Mouse (Mus musculus) intestine, postnatal 0 days (tissue): Measurements from ENCODE around the gene Mapk10. TPM values are rescaled to one million over a fixed set of nuclear protein-coding genes. Genes with fewer than 3 reads are reported as not detected.

ENCODE experiments used
- ATAC-seq: fragments of 200-750 bp; cut with Nextera tagmentation; 2 replicates; pipeline ENCODE4 v1.8.0; 2017; ENCODE audit warnings: mild to moderate bottlenecking, moderate TSS enrichment, moderate library complexity
- H3K27ac ChIP-seq: fragments of 300-500 bp; sonication (generic); 2 replicates; pipeline ENCODE4 v1.5.1; 2014; ENCODE audit warnings: mild to moderate bottlenecking, low read depth, low read length, moderate library complexity
- H3K27me3 ChIP-seq: fragments of 300-500 bp; sonication (generic); replicated peaks from 2 replicates; pipeline ENCODE4 v1.6.1; 2014; ENCODE audit warnings: low read length, mixed read lengths; ENCODE audit not compliant: control insufficient read depth, insufficient read depth
- H3K36me3 ChIP-seq: fragments of 300-500 bp; sonication (generic); 2 replicates; pipeline ENCODE4 v1.6.1; 2014; ENCODE audit warnings: mild to moderate bottlenecking, moderate library complexity; ENCODE audit not compliant: control insufficient read depth, insufficient read depth
- H3K4me1 ChIP-seq: fragments of 300-500 bp; sonication (generic); replicated peaks from 2 replicates; pipeline ENCODE4 v1.6.1; 2014; ENCODE audit warnings: antibody characterized with exemption, low read length, mixed read lengths; ENCODE audit not compliant: control insufficient read depth, insufficient read depth
- H3K4me2 ChIP-seq: fragments of 300-500 bp; sonication (generic); replicated peaks from 2 replicates; pipeline ENCODE4 v1.6.1; 2014; ENCODE audit warnings: low read depth, mild to moderate bottlenecking, moderate library complexity
- H3K4me3 ChIP-seq: fragments of 300-500 bp; sonication (generic); 2 replicates; pipeline ENCODE4 v1.5.1; 2014; ENCODE audit warnings: low read depth, low read length
- H3K9ac ChIP-seq: fragments of 300-500 bp; sonication (generic); 2 replicates; pipeline ENCODE4 v1.6.1; 2014; ENCODE audit warnings: mild to moderate bottlenecking, low read depth, low read length
- H3K9me3 ChIP-seq: fragments of 300-500 bp; sonication (generic); 2 replicates; pipeline ENCODE4 v1.6.1; 2016; ENCODE audit warnings: mixed run types; ENCODE audit not compliant: control insufficient read depth
- CTCF ChIP-seq: sonication (generic); IDR thresholded peaks from 2 replicates; pipeline ENCODE4 v1.5.1; 2016; ENCODE audit warnings: low read depth, mild to moderate bottlenecking, control low read depth, antibody characterized with exemption, moderate library complexity
- WGBS: fragments of 180-500 bp; shearing (Covaris S2); extraction: QIAGEN DNeasy Blood & Tissue Kit; methylation state at CpG from one replicate; pipeline ENCODE4 v1.1.7; 2014; 5-methylcytosine and 5-hydroxymethylcytosine counted together
- polyA plus RNA-seq: library from polyadenylated mRNA; unstranded; fragments of >200 nt; fragmentation: Nextera tagmentation; extraction: Ambion mirVana; gene quantifications from 2 replicates; pipeline ENCODE4 v1.2.1, GENCODE M21; 2015

Mapk10 gene
- polyA plus RNA-seq, 1 experiment from 2014 or later = 3.7 TPM

- WGBS = 43% methylated on average over 13 of the region's 13 CpGs
- no peaks in the 10 kb centered on the region for H3K4me1 ChIP-seq
- TF ChIP-seq CTCF = no peak
- H3K9me3 ChIP-seq = no peaks in the 10 kb centered on the region
- H3K27me3 ChIP-seq = no peaks in the 10 kb centered on the region
- H3K9ac ChIP-seq = no peak overlapping the region
- no peak overlapping the region for H3K4me2 ChIP-seq
- ATAC-seq = no peak
- no peaks in the 10 kb centered on the region for H3K36me3 ChIP-seq
- H3K27ac ChIP-seq = no peak overlapping the region
- no peak overlapping the region for H3K4me3 ChIP-seq
These were observed 305.5 kb downstream of the Mapk10 start for GRCm38 (mm10) chr5:102905441-102906211.

GRCm38 (mm10) chr5:102904066-102904465 lies 307.1 kb downstream of the Mapk10 start:
- no peak for ATAC-seq
- 82% methylated on average over 12 of the region's 12 CpGs for WGBS
- Histone ChIP-seq H3K4me1 (no peaks in the 10 kb centered on the region), H3K36me3 (no peaks in the 10 kb centered on the region), H3K27me3 (no peaks in the 10 kb centered on the region), H3K4me2 (no peak overlapping the region), H3K27ac (no peak overlapping the region), H3K9ac (no peak overlapping the region), H3K9me3 (no peaks in the 10 kb centered on the region), H3K4me3 (no peak overlapping the region)
- no peak for TF ChIP-seq CTCF

GRCm38 (mm10) chr5:102903487-102903886 lies 307.6 kb downstream of the Mapk10 start:
- no peak for TF ChIP-seq CTCF
- 88% methylated on average over 9 of the region's 9 CpGs for WGBS
- no peak overlapping the region for H3K9ac ChIP-seq
- H3K4me3 ChIP-seq = no peak overlapping the region
- no peaks in the 10 kb centered on the region for H3K27me3 ChIP-seq
- no peaks in the 10 kb centered on the region for H3K36me3 ChIP-seq
- no peak overlapping the region for H3K4me2 ChIP-seq
- H3K4me1 ChIP-seq = no peaks in the 10 kb centered on the region
- H3K9me3 ChIP-seq = no peaks in the 10 kb centered on the region
- no peak for ATAC-seq
- H3K27ac ChIP-seq = no peak overlapping the region

GRCm38 (mm10) chr5:102901176-102901575 lies 310.0 kb downstream of the Mapk10 start:
- TF ChIP-seq CTCF = no peak

GRCm38 (mm10) chr5:102899680-102900215 lies 311.4 kb downstream of the Mapk10 start:
- Histone ChIP-seq H3K36me3 (no peaks in the 10 kb centered on the region; the same call in 1 of the 2 replicates), H3K4me1 (no peaks in the 10 kb centered on the region), H3K4me2 (no peak overlapping the region), H3K4me3 (no peak overlapping the region), H3K27ac (no peak overlapping the region), H3K9ac (no peak overlapping the region), H3K9me3 (no peaks in the 10 kb centered on the region), H3K27me3 (no peaks in the 10 kb centered on the region)
- no peak for TF ChIP-seq CTCF
- ATAC-seq = no peak
- WGBS = 89% methylated on average over 6 of the region's 6 CpGs

More at GRCm38 (mm10) chr5:102901176-102901575, 310.0 kb downstream of the Mapk10 start:
- Histone ChIP-seq H3K27me3 (no peaks in the 10 kb centered on the region), H3K36me3 (no peaks in the 10 kb centered on the region; the same call in 1 of the 2 replicates), H3K27ac (no peak overlapping the region), H3K9me3 (no peaks in the 10 kb centered on the region), H3K4me2 (no peak overlapping the region), H3K4me3 (no peak overlapping the region), H3K9ac (no peak overlapping the region), H3K4me1 (no peaks in the 10 kb centered on the region)
- no peak for ATAC-seq
- 81% methylated on average over 5 of the region's 5 CpGs for WGBS

GRCm38 (mm10) chr5:102898301-102898700 lies 312.8 kb downstream of the Mapk10 start:
- Histone ChIP-seq H3K36me3 (no peaks in the 10 kb centered on the region; the same call in 1 of the 2 replicates), H3K27me3 (no peaks in the 10 kb centered on the region), H3K9me3 (no peaks in the 10 kb centered on the region), H3K4me2 (no peak overlapping the region), H3K27ac (no peak overlapping the region), H3K4me1 (no peaks in the 10 kb centered on the region), H3K9ac (no peak overlapping the region), H3K4me3 (no peak overlapping the region)
- no peak for ATAC-seq
- no peak for TF ChIP-seq CTCF
- 91% methylated on average over 4 of the region's 4 CpGs for WGBS
